Mouse (Mus musculus) erythroid progenitor cell, adult 5-6 weeks (primary cell): ENCODE measurements around the gene Mlycd. TPM values are rescaled to one million over a fixed set of nuclear protein-coding genes. Genes with fewer than 3 reads are reported as not detected.
"Not testable (repeated sequence)": the region's sequence is repeated elsewhere in the genome, so short reads cannot be mapped to it uniquely, and the experiment has no call there.

Source experiments
- ATAC-seq: replicated peaks from 2 replicates; pipeline ENCODE4 v1.8.0; 2016; ENCODE audit warnings: moderate number of reproducible peaks, mild to moderate bottlenecking, moderate TSS enrichment, inconsistent platforms; ENCODE audit not compliant: poor library complexity, low FRiP score, severe bottlenecking
- total RNA-seq, 2 experiments: library from RNA; stranded (forward) in 1 of 2; stranded (reverse) in 1 of 2; fragments of 150-400 nt in 1 of 2; fragments of 186-747, 209-891 nt in 1 of 2; gene quantifications; 2 replicates each; pipeline versions ENCODE4 v1.2.3 to v1.2.4; 2015 to 2017; ENCODE audit warnings: low replicate concordance in 2 of 2

The Mlycd gene
- total RNA-seq (2015; ENCODE audit: low replicate concordance) (3.6 and 3.8 TPM in 2 replicates), total RNA-seq (2017; ENCODE audit: low replicate concordance) (0.64 and 1.6 TPM in 2 replicates)

GRCm38 (mm10) chr8:119394524-119395026 lies at the start of gene Mlycd:
Mlycd (plus strand) TSS chr8:119394878.
- peak; percentile 95 for ATAC-seq

- ATAC-seq, result no peak
Observed at GRCm38 (mm10) chr8:119345029-119345682, 49.5 kb upstream of the Mlycd start.

DNA sequence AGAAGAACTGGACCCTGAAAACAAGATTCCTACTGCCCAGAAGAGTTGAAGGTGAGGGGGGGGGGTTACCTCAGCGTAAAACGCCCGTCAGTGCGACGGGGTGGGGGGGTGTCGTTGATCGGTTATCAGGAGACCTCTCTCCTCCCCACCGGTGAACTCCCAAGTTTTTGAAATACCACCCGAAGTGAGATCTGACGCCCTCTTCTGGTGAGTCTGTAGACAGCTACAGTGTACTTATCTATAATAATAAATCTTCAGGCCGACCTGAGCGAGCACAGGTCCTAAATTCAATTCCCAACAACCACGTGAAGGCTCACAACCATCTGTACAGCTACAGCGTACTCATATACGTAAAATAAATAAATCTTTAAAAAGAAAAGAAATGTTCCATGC lies 49.0 kb upstream of the Mlycd start:
- ATAC-seq, result no peak

GRCm38 (mm10) chr8:119351647-119352046 lies 43.0 kb upstream of the Mlycd start:
- no peak for ATAC-seq

- no peak for ATAC-seq
Observed at GRCm38 (mm10) chr8:119352977-119353658, 41.6 kb upstream of the Mlycd start.

GRCm38 (mm10) chr8:119353659-119354023 lies 41.0 kb upstream of the Mlycd start:
- ATAC-seq, result no peak

DNA sequence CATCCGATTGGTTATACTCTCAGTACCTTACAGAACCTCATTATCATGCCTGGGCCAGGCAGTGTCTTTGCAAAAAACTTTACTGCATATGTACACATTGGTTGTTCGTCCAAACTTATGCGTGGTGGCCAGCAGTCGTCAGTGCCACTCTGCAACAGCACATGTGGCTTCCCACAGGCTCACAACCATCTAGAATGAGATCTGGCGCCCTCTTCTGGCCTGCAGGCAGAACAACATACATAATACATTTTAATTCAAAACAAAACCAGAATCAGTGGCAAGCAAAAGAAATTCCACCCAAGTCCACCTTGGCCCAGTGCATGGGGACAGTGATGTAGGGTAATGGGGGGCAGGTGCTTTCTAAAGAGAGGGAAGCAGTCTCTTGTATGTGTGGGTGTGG lies 38.0 kb upstream of the Mlycd start:
- not testable (repeated sequence) for ATAC-seq

DNA sequence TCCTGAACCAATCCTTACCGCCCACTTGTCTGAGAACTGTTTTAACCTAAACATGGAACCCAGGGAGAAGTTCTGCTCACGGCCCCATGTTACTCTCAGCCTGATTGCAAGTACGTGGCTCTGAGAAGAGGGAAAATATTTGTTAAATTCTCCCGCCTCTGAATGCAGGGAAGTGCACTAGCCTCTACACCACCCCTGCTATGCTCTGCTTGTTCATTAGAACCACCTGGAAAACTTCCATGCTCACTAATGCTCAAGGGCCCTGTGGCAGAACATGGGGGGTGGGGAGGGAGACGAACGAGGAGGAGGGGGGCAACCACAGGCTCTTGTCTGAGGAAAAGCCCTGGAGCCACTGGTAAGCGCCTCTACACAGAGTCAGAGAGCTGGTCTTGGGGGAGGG lies 36.5 kb upstream of the Mlycd start:
- ATAC-seq, result no peak

DNA sequence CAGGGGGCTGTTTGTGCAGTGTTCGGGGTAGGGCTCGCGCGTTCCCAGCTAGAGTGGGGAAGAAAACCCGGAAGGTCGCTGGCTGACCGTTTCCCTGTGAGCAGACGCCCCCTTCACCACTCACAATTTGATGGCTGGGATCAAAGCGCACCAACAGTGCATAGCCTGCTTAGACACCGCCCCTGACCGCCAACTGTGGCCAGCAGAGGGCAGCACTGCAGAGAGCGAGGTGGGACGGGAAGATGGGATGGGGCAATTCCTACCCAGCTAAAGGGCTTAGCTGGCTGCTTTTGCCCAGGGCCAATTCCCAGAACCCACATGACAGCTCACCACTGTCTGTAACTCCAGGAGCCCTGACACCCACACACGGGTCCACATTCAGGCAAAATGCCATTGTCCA lies 35.8 kb upstream of the Mlycd start:
- ATAC-seq, result peak; percentile 39; the same call in 1 of the 2 replicates

DNA sequence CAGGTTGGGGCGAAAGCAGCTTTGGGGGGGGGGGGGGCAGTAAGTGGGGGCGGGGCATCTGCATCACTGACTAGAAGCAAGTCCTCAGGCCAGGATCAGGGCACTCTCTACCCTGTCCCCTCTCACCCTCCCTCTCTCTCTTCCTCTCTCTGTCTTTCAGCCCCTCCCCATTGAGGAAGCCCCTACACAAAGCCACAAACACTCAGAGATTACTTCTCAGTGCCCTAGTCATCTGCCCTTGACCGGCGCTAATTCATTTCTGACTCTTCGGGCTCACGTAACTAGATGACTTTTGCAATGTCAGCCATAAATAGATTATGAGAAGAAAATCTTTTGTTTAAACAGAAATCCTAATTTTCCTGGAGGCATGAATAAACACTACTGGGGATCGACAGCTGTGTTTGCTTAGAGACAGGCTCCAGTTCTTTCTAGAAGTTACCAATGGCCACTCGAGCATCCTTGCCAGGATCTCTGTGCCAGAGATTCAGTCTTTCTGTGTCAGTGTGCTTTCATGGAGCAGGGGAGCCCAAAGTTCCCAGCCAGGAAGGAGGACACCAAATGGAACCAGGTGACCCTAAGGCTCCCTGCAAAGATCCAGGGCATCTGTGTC lies 33.9 kb upstream of the Mlycd start:
- ATAC-seq, result no peak

DNA sequence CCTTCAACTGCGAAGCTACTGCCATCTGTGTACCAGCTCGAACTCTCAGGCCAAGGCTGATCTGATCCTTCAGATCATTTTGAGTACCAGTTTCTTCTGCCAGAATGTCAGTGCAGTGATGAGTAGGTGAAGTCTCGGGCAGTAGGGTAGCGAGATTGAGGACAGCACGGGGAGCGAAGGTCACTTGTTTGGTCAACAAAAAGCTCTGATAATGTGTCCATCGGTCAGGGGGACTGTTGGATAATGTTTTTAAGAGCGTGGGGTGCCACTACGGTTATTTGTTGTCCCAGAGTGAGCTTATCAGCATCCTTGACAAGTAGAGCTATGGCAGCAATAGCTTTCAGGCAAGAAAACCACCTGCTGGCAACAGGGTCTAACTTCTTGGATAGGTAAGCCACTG lies 20.0 kb upstream of the Mlycd start:
- not testable (repeated sequence) for ATAC-seq

GRCm38 (mm10) chr8:119378476-119378875 lies 16.2 kb upstream of the Mlycd start:
- ATAC-seq, result no peak

GRCm38 (mm10) chr8:119380619-119381018 lies 14.1 kb upstream of the Mlycd start:
- ATAC-seq, result no peak

GRCm38 (mm10) chr8:119384478-119384877 lies 10.2 kb upstream of the Mlycd start:
- no peak for ATAC-seq

DNA sequence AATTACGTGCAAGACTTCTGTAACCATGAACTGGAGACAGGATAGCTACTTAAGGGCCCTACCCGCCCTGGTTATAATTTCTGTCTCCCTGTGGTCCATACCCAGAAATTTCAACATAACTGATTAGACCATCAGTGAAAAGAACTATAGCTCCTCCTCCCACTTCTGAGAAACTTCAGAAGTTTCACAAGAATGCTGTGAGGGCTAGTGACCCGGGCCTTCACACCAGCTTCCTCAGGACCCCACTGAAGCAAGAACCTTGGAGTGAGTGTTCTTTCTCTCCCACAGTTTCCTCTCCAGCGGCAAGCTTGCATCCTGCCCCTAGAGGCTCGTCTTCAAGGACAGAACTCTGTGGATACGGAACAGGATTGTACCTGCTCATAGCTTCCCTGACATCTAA lies 8.8 kb upstream of the Mlycd start:
- ATAC-seq, result no peak

GRCm38 (mm10) chr8:119386988-119387387 lies 7.7 kb upstream of the Mlycd start:
- no peak for ATAC-seq

- no peak for ATAC-seq
Observed at GRCm38 (mm10) chr8:119394097-119394496, 581 bp upstream of the Mlycd start.

DNA sequence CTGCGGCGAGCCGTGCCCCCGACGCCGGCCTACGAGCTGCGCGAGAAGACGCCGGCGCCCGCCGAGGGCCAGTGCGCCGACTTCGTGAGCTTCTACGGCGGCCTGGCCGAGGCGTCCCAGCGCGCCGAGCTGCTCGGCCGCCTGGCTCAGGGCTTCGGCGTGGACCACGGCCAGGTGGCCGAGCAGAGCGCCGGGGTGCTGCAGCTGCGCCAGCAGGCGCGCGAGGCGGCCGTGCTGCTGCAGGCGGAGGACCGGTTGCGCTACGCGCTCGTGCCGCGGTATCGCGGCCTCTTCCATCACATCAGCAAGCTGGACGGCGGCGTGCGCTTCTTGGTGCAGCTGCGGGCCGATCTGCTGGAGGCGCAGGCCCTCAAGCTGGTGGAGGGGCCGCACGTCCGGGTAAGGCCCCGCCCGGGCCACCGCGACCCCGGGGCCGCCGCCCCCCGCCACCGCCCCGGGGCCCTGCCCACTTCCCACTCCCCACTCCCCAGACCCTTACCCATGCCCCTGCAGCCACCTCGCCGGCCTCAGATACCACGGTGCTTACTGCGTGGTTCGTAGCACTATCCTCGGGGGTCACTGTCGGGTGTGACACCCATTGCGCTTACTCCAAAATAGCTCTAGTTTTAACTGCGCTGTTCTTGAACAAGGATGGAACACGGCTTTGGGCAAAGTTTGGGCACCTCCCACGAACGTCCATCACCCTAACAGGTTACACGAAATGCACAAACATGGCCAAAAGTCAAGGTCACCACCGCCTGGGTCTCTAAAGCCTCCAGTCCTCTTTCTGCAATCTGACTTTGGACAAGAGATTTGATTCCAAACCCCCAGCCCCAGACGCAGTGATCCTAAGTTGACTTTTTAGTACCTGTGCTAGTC lies 633 bp downstream of the Mlycd start:
- ATAC-seq, result no peak

- no peak for ATAC-seq
Observed at GRCm38 (mm10) chr8:119398558-119398957, 3.9 kb downstream of the Mlycd start.

GRCm38 (mm10) chr8:119399255-119399654 lies 4.6 kb downstream of the Mlycd start:
- no peak for ATAC-seq
